Mouse (Mus musculus) heart, embryonic 12.5 days (tissue): ENCODE results near the gene Abhd17b. TPM values are rescaled to one million over a fixed set of nuclear protein-coding genes. Genes with fewer than 3 reads are reported as not detected.

Experiments
- ATAC-seq: fragments of 200-750 bp; cut with Nextera tagmentation; 2 replicates; pipeline ENCODE4 v1.8.0; 2017; ENCODE audit warnings: moderate TSS enrichment, moderate library complexity; ENCODE audit not compliant: insufficient number of reproducible peaks, low FRiP score
- H3K27ac ChIP-seq: fragments of 300-500 bp; sonication (generic); 2 replicates; pipeline ENCODE4 v1.5.1; 2016; ENCODE audit warnings: mild to moderate bottlenecking, moderate library complexity; ENCODE audit not compliant: poor library complexity, severe bottlenecking
- H3K27me3 ChIP-seq: fragments of 300-500 bp; sonication (generic); replicated peaks from 2 replicates; pipeline ENCODE4 v1.6.1; 2016; ENCODE audit warnings: mild to moderate bottlenecking, moderate library complexity
- H3K36me3 ChIP-seq: fragments of 300-500 bp; sonication (generic); 2 replicates; pipeline ENCODE4 v1.6.1; 2016; ENCODE audit warnings: mild to moderate bottlenecking, moderate library complexity
- H3K4me1 ChIP-seq: fragments of 300-500 bp; sonication (generic); replicated peaks from 2 replicates; pipeline ENCODE4 v1.6.1; 2016; ENCODE audit warnings: mild to moderate bottlenecking
- H3K4me2 ChIP-seq: fragments of 300-500 bp; sonication (generic); 2 replicates; pipeline ENCODE4 v1.6.1; 2016; ENCODE audit warnings: mild to moderate bottlenecking, moderate library complexity
- H3K4me3 ChIP-seq: fragments of 300-500 bp; sonication (generic); 2 replicates; pipeline ENCODE4 v1.5.1; 2016; ENCODE audit warnings: mild to moderate bottlenecking
- H3K9ac ChIP-seq: fragments of 300-500 bp; sonication (generic); 2 replicates; pipeline ENCODE4 v1.6.1; 2016; ENCODE audit warnings: mild to moderate bottlenecking, moderate library complexity
- H3K9me3 ChIP-seq: fragments of 300-500 bp; sonication (generic); replicated peaks from 2 replicates; pipeline ENCODE4 v1.6.1; 2016; ENCODE audit warnings: mild to moderate bottlenecking, moderate library complexity
- WGBS: fragments of 180-500 bp; shearing (Covaris S2); methylation state at CpG from one replicate; pipeline ENCODE4 v1.1.7; 2016; 5-methylcytosine and 5-hydroxymethylcytosine counted together
- polyA plus RNA-seq: library from polyadenylated mRNA; unstranded; fragments of >200 nt; fragmentation: Nextera tagmentation; extraction: Ambion mirVana; gene quantifications from 2 replicates; pipeline ENCODE4 v1.2.1, GENCODE M21; 2016

The Abhd17b gene
- 26.0 and 26.4 TPM in 2 replicates for polyA plus RNA-seq

GRCm38 (mm10) chr19:21653172-21653981 is at the start of gene Abhd17b:
Gene Abhd17b, plus strand, starts transcription at chr19:21653185.
- Histone ChIP-seq H3K9me3 (no peaks in the 10 kb centered on the region), H3K9ac (peak within 1 kb of the TSS; percentile 95), H3K27ac (peak within 1 kb of the TSS; percentile 98), H3K4me1 (peaks cover 20% of the 10 kb centered on the region), H3K4me2 (peak within 1 kb of the TSS; percentile 88), H3K36me3 (no peaks in the 10 kb centered on the region), H3K27me3 (no peaks in the 10 kb centered on the region), H3K4me3 (peak within 1 kb of the TSS; percentile 88)
- peak; percentile 54 for ATAC-seq
- under 1% methylated on average over 91 of the region's 105 CpGs for WGBS

GRCm38 (mm10) chr19:21603836-21604235 is 49.1 kb upstream of the Abhd17b start:
- H3K36me3 ChIP-seq, result no peaks in the 10 kb centered on the region
- no peaks in the 10 kb centered on the region for H3K9me3 ChIP-seq
- WGBS, result 37% methylated on average over 3 of the region's 3 CpGs
- no peak overlapping the region for H3K27ac ChIP-seq
- no peak for ATAC-seq
- no peak overlapping the region for H3K4me2 ChIP-seq
- H3K4me1 ChIP-seq, result peaks cover 9% of the 10 kb centered on the region
- H3K4me3 ChIP-seq, result no peak overlapping the region
- H3K27me3 ChIP-seq, result no peaks in the 10 kb centered on the region
- no peak overlapping the region for H3K9ac ChIP-seq

GRCm38 (mm10) chr19:21605294-21605693 is 47.7 kb upstream of the Abhd17b start:
- Histone ChIP-seq H3K36me3 (no peaks in the 10 kb centered on the region), H3K9ac (no peak overlapping the region), H3K27ac (no peak overlapping the region), H3K4me2 (no peak overlapping the region), H3K4me1 (peaks cover 9% of the 10 kb centered on the region), H3K9me3 (no peaks in the 10 kb centered on the region), H3K27me3 (no peaks in the 10 kb centered on the region), H3K4me3 (no peak overlapping the region)
- 88% methylated on average over 3 of the region's 3 CpGs for WGBS
- ATAC-seq, result no peak

GRCm38 (mm10) chr19:21610240-21610639 is 42.7 kb upstream of the Abhd17b start:
- no peak overlapping the region for H3K4me2 ChIP-seq
- ATAC-seq, result no peak
- no peak overlapping the region for H3K9ac ChIP-seq
- H3K27ac ChIP-seq, result no peak overlapping the region
- WGBS, result 64% methylated on average over 6 of the region's 6 CpGs
- H3K9me3 ChIP-seq, result no peaks in the 10 kb centered on the region
- H3K36me3 ChIP-seq, result no peaks in the 10 kb centered on the region
- H3K27me3 ChIP-seq, result no peaks in the 10 kb centered on the region
- 0 out of 2 replicates have a peak, but pooled peaks cover 3% of the 10 kb centered on the region for H3K4me1 ChIP-seq
- H3K4me3 ChIP-seq, result no peak overlapping the region

GRCm38 (mm10) chr19:21611297-21611696 is 41.7 kb upstream of the Abhd17b start:
- no peak for ATAC-seq
- no peak overlapping the region for H3K4me2 ChIP-seq

GRCm38 (mm10) chr19:21611725-21612575 is 41.0 kb upstream of the Abhd17b start:
- Histone ChIP-seq H3K4me3 (no peak overlapping the region), H3K27me3 (no peaks in the 10 kb centered on the region), H3K4me2 (no peak overlapping the region), H3K9me3 (no peaks in the 10 kb centered on the region), H3K4me1 (0 out of 2 replicates have a peak, but pooled peaks cover 3% of the 10 kb centered on the region), H3K27ac (no peak overlapping the region), H3K9ac (no peak overlapping the region), H3K36me3 (no peaks in the 10 kb centered on the region)
- WGBS, result 90% methylated on average over 9 of the region's 9 CpGs
- ATAC-seq, result no peak

More at GRCm38 (mm10) chr19:21611297-21611696, 41.7 kb upstream of the Abhd17b start:
- Histone ChIP-seq H3K9ac (no peak overlapping the region), H3K4me1 (0 out of 2 replicates have a peak, but pooled peaks cover 3% of the 10 kb centered on the region), H3K4me3 (no peak overlapping the region), H3K36me3 (no peaks in the 10 kb centered on the region), H3K27ac (no peak overlapping the region), H3K9me3 (no peaks in the 10 kb centered on the region), H3K27me3 (no peaks in the 10 kb centered on the region)
- 70% methylated on average over 6 of the region's 6 CpGs for WGBS

- Histone ChIP-seq H3K36me3 (peaks cover 5% of the 10 kb centered on the region), H3K27ac (no peak overlapping the region), H3K4me2 (no peak overlapping the region), H3K4me3 (no peak overlapping the region), H3K9me3 (no peaks in the 10 kb centered on the region), H3K9ac (no peak overlapping the region), H3K27me3 (no peaks in the 10 kb centered on the region), H3K4me1 (peaks cover 3% of the 10 kb centered on the region; the same call in 1 of the 2 replicates)
- 83% methylated on average over 3 of the region's 3 CpGs for WGBS
- no peak for ATAC-seq
These were observed 37.2 kb upstream of the Abhd17b start for GRCm38 (mm10) chr19:21615801-21616200.

GRCm38 (mm10) chr19:21623410-21624147 is 29.4 kb upstream of the Abhd17b start:
- Histone ChIP-seq H3K9ac (no peak overlapping the region), H3K27me3 (no peaks in the 10 kb centered on the region), H3K9me3 (no peaks in the 10 kb centered on the region), H3K4me1 (peaks cover 4% of the 10 kb centered on the region; the same call in 1 of the 2 replicates), H3K4me3 (no peak overlapping the region), H3K36me3 (no peaks in the 10 kb centered on the region), H3K27ac (no peak overlapping the region), H3K4me2 (no peak overlapping the region)
- 82% methylated on average over 3 of the region's 3 CpGs for WGBS
- no peak for ATAC-seq

- WGBS, result 79% methylated on average over 4 of the region's 4 CpGs
These were observed 28.8 kb upstream of the Abhd17b start for GRCm38 (mm10) chr19:21624148-21624535.

GRCm38 (mm10) chr19:21626271-21626988 is 26.6 kb upstream of the Abhd17b start:
- H3K27ac ChIP-seq, result no peak overlapping the region
- H3K36me3 ChIP-seq, result no peaks in the 10 kb centered on the region
- H3K4me2 ChIP-seq, result no peak overlapping the region
- WGBS, result 87% methylated on average over 6 of the region's 6 CpGs
- ATAC-seq, result no peak
- H3K9me3 ChIP-seq, result no peaks in the 10 kb centered on the region
- H3K27me3 ChIP-seq, result no peaks in the 10 kb centered on the region
- H3K9ac ChIP-seq, result no peak overlapping the region
- H3K4me1 ChIP-seq, result peaks cover 9% of the 10 kb centered on the region; the same call in 1 of the 2 replicates
- H3K4me3 ChIP-seq, result no peak overlapping the region

More at GRCm38 (mm10) chr19:21624148-21624535, 28.8 kb upstream of the Abhd17b start:
- Histone ChIP-seq H3K4me2 (no peak overlapping the region), H3K9ac (no peak overlapping the region), H3K4me3 (no peak overlapping the region), H3K9me3 (no peaks in the 10 kb centered on the region), H3K4me1 (peaks cover 4% of the 10 kb centered on the region; the same call in 1 of the 2 replicates), H3K27me3 (no peaks in the 10 kb centered on the region), H3K27ac (no peak overlapping the region), H3K36me3 (no peaks in the 10 kb centered on the region)
- no peak for ATAC-seq
